Mouse (Mus musculus) testis, adult 2 months (tissue): ENCODE measurements around the gene Cenpc1.

ENCODE experiments used
- CTCF ChIP-seq: fragments of 200-500 bp; IDR thresholded peaks from 2 replicates; pipeline ENCODE4 v1.5.1; 2012; ENCODE audit warnings: low read depth, mild to moderate bottlenecking, inconsistent platforms, low read length, moderate library complexity; ENCODE audit not compliant: control insufficient read depth, insufficient read depth, insufficient replicate concordance
- POLR2A ChIP-seq: fragments of 200-500 bp; IDR thresholded peaks from 2 replicates; pipeline ENCODE4 v1.6.1; 2012; ENCODE audit warnings: low read depth, mild to moderate bottlenecking, inconsistent platforms, low read length, moderate library complexity; ENCODE audit not compliant: control insufficient read depth

- TF ChIP-seq CTCF (no peak), POLR2A (no peak)
Observed at GRCm38 (mm10) chr5:85986734-85987515, 78.5 kb downstream of the Cenpc1 start.
